Mouse (Mus musculus): Measurements from ENCODE around the gene Ak1. TPM values are rescaled to one million over a fixed set of nuclear protein-coding genes. Genes with fewer than 3 reads are reported as not detected.

Gene Ak1
- polyA plus RNA-seq, 1 experiment from 2014 or later = 1.3 TPM

DNA sequence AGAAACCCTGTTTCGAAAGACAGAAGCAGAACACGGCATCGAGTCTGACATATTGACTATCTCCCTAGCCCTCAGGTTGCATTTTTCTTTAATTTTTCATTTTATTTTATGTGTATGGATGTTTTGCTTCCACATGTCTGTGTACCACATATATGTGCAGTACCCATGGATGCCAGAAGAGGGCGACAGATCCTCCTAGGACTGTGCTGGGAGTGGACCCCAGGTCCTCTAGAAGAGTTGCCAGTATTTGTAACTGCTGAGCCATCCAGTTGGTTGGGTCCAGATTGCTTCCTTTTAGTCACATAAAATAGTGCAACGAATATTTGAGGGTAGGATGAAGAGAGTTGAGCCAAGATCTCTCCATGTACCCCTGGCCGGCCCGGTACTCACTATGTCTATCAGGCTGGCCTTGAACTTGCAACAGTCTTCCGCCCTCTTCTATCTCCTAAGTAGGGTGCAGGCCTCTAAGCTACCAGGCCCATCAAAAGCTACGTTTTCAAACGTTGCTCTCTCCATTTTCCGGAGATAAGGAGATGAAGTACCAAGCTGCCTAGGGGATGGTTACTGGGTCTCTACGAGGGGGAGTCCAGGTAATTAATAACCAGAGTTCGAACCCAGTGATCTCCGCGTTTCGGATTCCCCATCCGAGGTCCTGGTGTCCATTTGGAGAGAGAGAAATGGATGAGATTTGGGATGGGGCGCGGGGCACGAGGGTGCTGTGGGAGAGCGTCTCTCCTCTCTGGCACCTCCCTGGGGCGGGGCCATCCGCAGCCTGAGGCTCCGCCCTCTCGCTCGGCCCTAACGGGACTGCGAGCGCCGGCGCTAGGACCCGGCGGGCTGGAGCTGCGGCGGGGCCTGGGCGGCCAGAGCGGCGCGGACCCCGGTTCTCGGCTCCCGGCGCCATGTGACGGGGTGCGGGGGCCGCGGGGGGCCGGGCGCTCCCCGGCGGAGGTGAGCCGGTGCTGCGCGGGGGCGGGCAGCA is 15.1 kb upstream of the Ak1 start:
- TF ChIP-seq CTCF (IDR thresholded peaks at IDR 0.05; ENCODE audit: low read depth) (peak; percentile 84), EP300 (IDR thresholded peaks at IDR 0.05; ENCODE audit: low read depth) (no peak)
- H3K9ac ChIP-seq (replicated peaks) = peak overlapping the region; percentile 70
- peak overlapping the region; percentile 67 for H3K4me3 ChIP-seq (ENCODE audit: low read depth, low read length)
- DNase-seq (peak; percentile 91), ATAC-seq (peak; percentile 69)
- 13% methylated on average over 39 of the region's 55 CpGs for WGBS (ENCODE audit: insufficient replicate concordance)
- H3K27ac ChIP-seq (ENCODE audit: low read depth) = peak overlapping the region; percentile 93; the same call in 1 of the 2 replicates
- H3K36me3 ChIP-seq (replicated peaks; ENCODE audit: insufficient read depth, low read length) = no peaks in the 10 kb centered on the region
- peaks cover 50% of the 10 kb centered on the region for H3K4me1 ChIP-seq (ENCODE audit: insufficient read depth)
- H3K9me3 ChIP-seq (ENCODE audit: low read length) = no peaks in the 10 kb centered on the region
- peak overlapping the region; percentile 91 for H3K4me2 ChIP-seq (ENCODE audit: low read depth, low read length)
- H3K27me3 ChIP-seq (ENCODE audit: insufficient read depth, low read length) = no peaks in the 10 kb centered on the region

DNA sequence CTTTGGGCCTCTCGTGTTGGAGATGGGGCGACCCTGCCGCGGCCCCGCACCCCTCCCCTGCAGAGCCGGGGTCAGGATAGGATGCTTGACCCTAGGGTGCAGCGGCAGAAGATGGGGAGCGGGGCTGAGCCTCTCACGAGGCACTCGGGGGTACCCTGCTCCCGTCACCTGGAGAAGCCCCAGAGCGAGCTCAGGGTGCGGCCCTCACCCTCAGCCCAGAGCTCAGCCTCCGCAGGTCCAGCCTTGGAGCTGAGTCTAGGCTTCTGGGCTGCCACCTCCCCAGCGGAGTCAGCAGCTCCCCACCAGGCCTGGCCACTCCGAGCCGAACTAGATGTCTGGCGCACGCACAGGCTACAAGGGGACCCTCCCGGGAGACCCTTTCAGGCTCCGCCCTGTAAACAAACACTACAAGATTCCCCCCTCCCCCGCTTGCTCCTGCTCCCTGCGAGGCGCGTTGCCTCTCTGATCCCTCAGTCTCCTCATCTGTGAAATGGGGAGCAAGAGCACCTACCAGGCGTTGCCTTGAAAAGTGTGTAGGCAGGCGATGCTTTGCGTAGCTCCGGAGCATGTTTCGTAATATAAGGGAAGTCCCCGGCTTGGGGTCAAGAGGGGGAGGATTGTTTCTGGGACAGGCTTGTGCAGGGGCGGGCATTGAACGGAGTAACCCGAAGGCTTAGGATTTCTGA is 14.2 kb upstream of the Ak1 start:
- peak; percentile 53 for DNase-seq
- 1% methylated on average over 34 of the region's 34 CpGs for WGBS (ENCODE audit: insufficient replicate concordance)
- H3K4me1 ChIP-seq (ENCODE audit: insufficient read depth) = peaks cover 48% of the 10 kb centered on the region

DNA sequence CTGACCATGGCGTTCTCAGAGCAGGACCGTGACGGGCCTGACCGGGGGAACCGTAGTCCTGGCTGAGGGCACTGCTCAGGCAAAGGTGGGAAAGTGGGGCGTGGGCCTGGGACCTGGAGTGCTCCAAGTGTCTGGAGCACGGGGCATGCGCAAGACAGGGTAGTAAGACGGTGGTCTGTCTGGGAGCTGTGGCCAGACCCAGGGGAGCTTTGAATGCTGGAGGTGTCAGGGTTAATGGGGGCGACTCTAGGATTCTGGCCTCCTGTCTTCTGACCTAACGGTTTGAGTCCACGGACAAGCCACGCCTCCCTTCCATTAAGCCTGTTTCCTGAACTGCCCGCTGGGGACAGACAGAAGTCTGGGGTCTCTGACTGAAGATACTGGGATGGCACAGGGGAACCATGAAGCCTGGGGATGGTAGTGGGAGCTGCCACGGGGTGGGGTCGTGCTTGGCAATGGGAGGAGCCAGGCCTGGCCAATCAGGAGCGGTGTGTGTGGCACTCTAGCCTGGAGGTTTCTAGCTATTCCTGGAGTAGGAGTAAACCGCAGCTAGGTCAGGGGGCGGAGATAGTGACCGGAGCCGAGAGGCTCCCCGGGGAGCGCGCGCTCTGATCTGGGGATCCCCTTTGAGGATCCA is 13.3 kb upstream of the Ak1 start:
- Histone ChIP-seq H3K9me3 (ENCODE audit: low read length) (no peaks in the 10 kb centered on the region), H3K4me1 (ENCODE audit: insufficient read depth) (peaks cover 45% of the 10 kb centered on the region), H3K4me3 (ENCODE audit: low read depth, low read length) (peak overlapping the region; percentile 67), H3K27me3 (ENCODE audit: insufficient read depth, low read length) (no peaks in the 10 kb centered on the region), H3K9ac (replicated peaks) (peak overlapping the region; percentile 41), H3K36me3 (replicated peaks; ENCODE audit: insufficient read depth, low read length) (no peaks in the 10 kb centered on the region; the same call in 1 of the 2 replicates), H3K4me2 (ENCODE audit: low read depth, low read length) (peak overlapping the region; percentile 91), H3K27ac (ENCODE audit: low read depth) (peak overlapping the region; percentile 93)
- DNase-seq (peak; percentile 83), ATAC-seq (peak; percentile 81)
- TF ChIP-seq CTCF (IDR thresholded peaks at IDR 0.05; ENCODE audit: low read depth) (peak; percentile 19; the same call in 1 of the 2 replicates), EP300 (IDR thresholded peaks at IDR 0.05; ENCODE audit: low read depth) (no peak; the same call in 1 of the 2 replicates)
- WGBS (ENCODE audit: insufficient replicate concordance) = 2% methylated on average over 25 of the region's 25 CpGs

More for the DNA sequence above, 14.2 kb upstream of the Ak1 start:
- Histone ChIP-seq H3K36me3 (replicated peaks; ENCODE audit: insufficient read depth, low read length) (no peaks in the 10 kb centered on the region), H3K9ac (replicated peaks) (peak overlapping the region; percentile 70), H3K9me3 (ENCODE audit: low read length) (no peaks in the 10 kb centered on the region), H3K4me2 (ENCODE audit: low read depth, low read length) (peak overlapping the region; percentile 91), H3K27me3 (ENCODE audit: insufficient read depth, low read length) (no peaks in the 10 kb centered on the region), H3K4me3 (ENCODE audit: low read depth, low read length) (peak overlapping the region; percentile 67), H3K27ac (ENCODE audit: low read depth) (peak overlapping the region; percentile 93)
- TF ChIP-seq CTCF (IDR thresholded peaks at IDR 0.05; ENCODE audit: low read depth) (no peak), EP300 (IDR thresholded peaks at IDR 0.05; ENCODE audit: low read depth) (no peak)
- no peak for ATAC-seq

DNA sequence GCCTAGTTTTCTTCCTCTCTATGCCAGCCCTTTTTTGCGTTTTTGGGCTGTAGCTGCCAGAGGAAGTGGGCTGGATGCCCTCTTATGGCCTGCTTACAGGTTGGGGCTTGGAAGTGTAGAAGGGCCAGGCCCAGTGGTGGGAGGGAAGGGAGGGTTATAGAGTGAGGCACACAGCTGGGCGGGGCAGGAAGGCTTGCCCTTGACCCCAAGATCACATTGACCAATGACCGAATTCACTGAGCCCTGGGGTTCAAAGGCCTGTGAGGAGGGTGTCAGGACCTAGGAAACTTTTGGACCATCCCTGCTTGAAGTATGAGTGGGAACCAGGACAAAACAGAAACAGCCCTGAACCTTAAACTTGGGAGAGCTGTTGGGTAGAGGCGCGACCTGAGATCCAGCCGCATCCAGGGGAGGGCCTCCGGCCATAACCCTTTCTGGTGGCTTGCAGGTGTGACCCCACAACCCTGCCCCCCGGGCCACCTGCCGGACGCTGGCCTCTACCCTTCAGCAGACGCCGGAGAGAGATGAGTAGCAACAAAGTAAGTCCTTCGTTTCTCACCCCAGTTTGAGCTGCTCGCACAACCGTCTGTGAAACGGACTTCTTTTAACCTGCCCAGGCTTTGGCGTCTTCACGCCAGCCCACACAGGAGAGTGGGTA is 12.7 kb upstream of the Ak1 start:
- 44% methylated on average over 18 of the region's 18 CpGs for WGBS (ENCODE audit: insufficient replicate concordance)
- H3K9ac ChIP-seq (replicated peaks) = peak overlapping the region; percentile 41
- no peaks in the 10 kb centered on the region; the same call in 1 of the 2 replicates for H3K36me3 ChIP-seq (replicated peaks; ENCODE audit: insufficient read depth, low read length)
- TF ChIP-seq CTCF (IDR thresholded peaks at IDR 0.05; ENCODE audit: low read depth) (no peak), EP300 (IDR thresholded peaks at IDR 0.05; ENCODE audit: low read depth) (no peak)
- no peaks in the 10 kb centered on the region for H3K27me3 ChIP-seq (ENCODE audit: insufficient read depth, low read length)
- peaks cover 45% of the 10 kb centered on the region for H3K4me1 ChIP-seq (ENCODE audit: insufficient read depth)
- peak overlapping the region; percentile 93 for H3K27ac ChIP-seq (ENCODE audit: low read depth)
- DNase-seq (no peak), ATAC-seq (peak; percentile 75)
- peak overlapping the region; percentile 91 for H3K4me2 ChIP-seq (ENCODE audit: low read depth, low read length)
- peak overlapping the region; percentile 67 for H3K4me3 ChIP-seq (ENCODE audit: low read depth, low read length)
- H3K9me3 ChIP-seq (ENCODE audit: low read length) = no peaks in the 10 kb centered on the region

DNA sequence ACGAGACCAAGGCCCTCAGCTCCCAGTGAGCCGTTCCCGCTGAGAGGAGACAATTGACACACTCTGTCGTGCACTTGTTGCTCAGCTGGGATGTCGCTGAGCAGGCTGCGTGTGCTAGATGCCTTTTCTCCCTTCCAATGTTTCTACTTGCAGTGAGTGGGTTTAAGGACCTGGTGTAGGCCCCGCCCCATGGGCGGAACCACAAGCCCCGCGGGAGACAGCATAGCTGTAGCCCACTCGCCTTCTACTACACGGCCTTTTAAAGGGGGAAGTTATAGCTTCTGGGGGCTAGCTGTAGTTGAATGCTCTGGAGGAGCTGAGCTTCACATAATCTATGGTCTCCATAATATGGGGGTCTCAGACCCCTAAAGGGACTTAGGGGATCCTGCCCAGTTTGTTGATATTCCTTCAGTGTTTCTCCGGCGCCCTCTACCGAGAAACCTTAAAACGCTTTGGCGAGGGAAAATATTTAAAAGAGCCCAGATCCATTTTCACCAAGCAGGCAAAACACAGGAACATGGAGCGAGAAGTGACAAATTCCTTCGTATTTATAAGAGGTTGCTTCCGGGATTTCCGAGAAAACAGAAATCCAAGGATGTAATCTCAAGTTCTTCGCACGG is 10.8 kb upstream of the Ak1 start:
- 18% methylated on average over 23 of the region's 23 CpGs for WGBS (ENCODE audit: insufficient replicate concordance)
- no peaks in the 10 kb centered on the region for H3K9me3 ChIP-seq (ENCODE audit: low read length)
- peaks cover 45% of the 10 kb centered on the region for H3K4me1 ChIP-seq (ENCODE audit: insufficient read depth)
- H3K27me3 ChIP-seq (ENCODE audit: insufficient read depth, low read length) = no peaks in the 10 kb centered on the region
- H3K27ac ChIP-seq (ENCODE audit: low read depth) = 0 out of 2 replicates have a peak overlapping the region, but pooled peaks have one; percentile 93
- H3K4me2 ChIP-seq (ENCODE audit: low read depth, low read length) = peak overlapping the region; percentile 91
- peaks cover 9% of the 10 kb centered on the region for H3K36me3 ChIP-seq (replicated peaks; ENCODE audit: insufficient read depth, low read length)
- ATAC-seq (no peak), DNase-seq (peak; percentile 65)
- peak overlapping the region; percentile 32 for H3K4me3 ChIP-seq (ENCODE audit: low read depth, low read length)
- H3K9ac ChIP-seq (replicated peaks) = 0 out of 2 replicates have a peak overlapping the region, but pooled peaks have one; percentile 39
- TF ChIP-seq EP300 (IDR thresholded peaks at IDR 0.05; ENCODE audit: low read depth) (no peak), CTCF (IDR thresholded peaks at IDR 0.05; ENCODE audit: low read depth) (peak; percentile 56)
